Mouse (Mus musculus) lung, adult 2 months (tissue): ENCODE data around the gene Cldn9.

Experiments used
- CTCF ChIP-seq: fragments of 200-500 bp; IDR thresholded peaks from 2 replicates; pipeline ENCODE4 v1.5.1; 2011; ENCODE audit warnings: mild to moderate bottlenecking, low read length, control low read depth; ENCODE audit not compliant: insufficient read depth
- POLR2A ChIP-seq: fragments of 200-500 bp; IDR thresholded peaks from 2 replicates; pipeline ENCODE4 v1.6.1; 2011; ENCODE audit warnings: low read depth, mild to moderate bottlenecking, control low read depth, low read length, borderline replicate concordance; ENCODE audit errors: extremely low read depth

GRCm38 (mm10) chr17:23700079-23700478 lies 16.3 kb upstream of the Cldn9 start:
- peak; percentile 69 for TF ChIP-seq CTCF
- TF ChIP-seq POLR2A: no peak
